Mouse (Mus musculus) brown adipose tissue, adult 24 weeks (tissue): ENCODE results near the gene Tfdp1. TPM values are rescaled to one million over a fixed set of nuclear protein-coding genes. Genes with fewer than 3 reads are reported as not detected.
"Not testable (repeated sequence)": the region's sequence is repeated elsewhere in the genome, so short reads cannot be mapped to it uniquely, and the experiment has no call there.

ENCODE experiments used
- H3K27ac ChIP-seq: fragments of 200-500 bp; replicated peaks from 2 replicates; pipeline ENCODE4 v1.5.1; 2012; ENCODE audit warnings: low read depth, mild to moderate bottlenecking, low read length
- H3K4me1 ChIP-seq: fragments of 200-500 bp; 2 replicates; pipeline ENCODE4 v1.6.1; 2012; ENCODE audit warnings: low read length, mixed read lengths; ENCODE audit not compliant: control insufficient read depth, insufficient read depth, insufficient read length
- H3K4me3 ChIP-seq: fragments of 200-500 bp; 2 replicates; pipeline ENCODE4 v1.5.1; 2012; ENCODE audit warnings: low read depth, mild to moderate bottlenecking, low read length, moderate library complexity; ENCODE audit not compliant: insufficient read depth
- polyA plus RNA-seq: library from polyadenylated mRNA; stranded (reverse); fragments of >200 nt; gene quantifications from 2 replicates; pipeline ENCODE4 v1.2.4, GENCODE M21; 2012; ENCODE audit not compliant: missing spikeins, insufficient read depth, insufficient read length

The Tfdp1 gene
- 32.5 and 34.6 TPM in 2 replicates for polyA plus RNA-seq

GRCm38 (mm10) chr8:13338255-13338860 lies at the start of gene Tfdp1:
TSS of gene Tfdp1 (plus strand) at chr8:13338751.
- H3K4me3 ChIP-seq = peak within 1 kb of the TSS; percentile 73
- peaks cover 4% of the 10 kb centered on the region; the same call in 1 of the 2 replicates for H3K4me1 ChIP-seq
- no peak within 1 kb of the TSS for H3K27ac ChIP-seq

GRCm38 (mm10) chr8:13292364-13292763 lies 46.2 kb upstream of the Tfdp1 start:
- Histone ChIP-seq H3K27ac (no peak overlapping the region), H3K4me3 (no peak overlapping the region), H3K4me1 (no peaks in the 10 kb centered on the region)

DNA sequence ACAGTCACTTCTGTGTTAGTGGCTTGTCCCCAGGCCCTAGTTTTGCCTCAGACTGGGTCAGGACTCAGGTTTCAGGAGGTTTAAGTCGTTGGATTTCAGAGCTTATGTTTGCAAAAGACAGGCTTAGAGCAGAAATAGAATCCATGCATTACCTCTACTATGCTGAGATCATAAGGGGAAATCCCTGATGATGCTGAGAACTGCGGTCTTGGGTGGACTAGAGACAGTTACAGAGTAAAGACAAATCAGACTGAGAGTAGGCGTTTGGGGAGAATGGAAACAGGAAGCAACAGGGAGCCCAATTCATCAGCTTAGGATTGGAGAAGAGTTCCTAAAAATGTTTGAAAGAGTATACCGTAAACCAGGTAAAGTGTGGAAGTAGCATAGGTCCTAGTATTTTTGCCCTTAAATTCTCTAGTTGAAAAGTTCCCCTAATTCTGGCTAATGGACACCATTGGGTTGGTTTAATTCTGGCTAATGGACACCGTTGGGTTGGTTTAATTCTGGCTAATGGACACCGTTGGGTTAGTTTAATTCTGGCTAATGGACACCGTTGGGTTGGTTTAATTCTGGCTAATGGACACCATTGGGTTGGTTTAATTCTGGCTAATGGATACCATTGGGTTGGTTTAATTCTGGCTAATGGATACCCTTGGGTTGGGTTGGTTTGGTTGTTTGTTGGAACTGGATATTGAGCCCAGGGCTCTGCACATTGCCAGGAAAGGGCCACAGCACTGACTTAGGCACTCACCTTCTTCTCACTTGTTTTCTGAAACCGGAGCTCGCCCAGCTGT lies 44.7 kb upstream of the Tfdp1 start:
- Histone ChIP-seq H3K27ac (no peak overlapping the region), H3K4me1 (no peaks in the 10 kb centered on the region), H3K4me3 (no peak overlapping the region)

- no peak overlapping the region for H3K4me3 ChIP-seq
- H3K4me1 ChIP-seq = no peaks in the 10 kb centered on the region
- no peak overlapping the region for H3K27ac ChIP-seq
Measured at GRCm38 (mm10) chr8:13299571-13299970, 39.0 kb upstream of the Tfdp1 start.

GRCm38 (mm10) chr8:13301036-13301435 lies 37.5 kb upstream of the Tfdp1 start:
- no peaks in the 10 kb centered on the region for H3K4me1 ChIP-seq
- no peak overlapping the region for H3K27ac ChIP-seq
- H3K4me3 ChIP-seq = no peak overlapping the region

GRCm38 (mm10) chr8:13305459-13305858 lies 33.1 kb upstream of the Tfdp1 start:
- Histone ChIP-seq H3K4me3 (no peak overlapping the region), H3K4me1 (no peaks in the 10 kb centered on the region), H3K27ac (no peak overlapping the region)

GRCm38 (mm10) chr8:13305884-13306283 lies 32.7 kb upstream of the Tfdp1 start:
- H3K4me1 ChIP-seq = no peaks in the 10 kb centered on the region
- no peak overlapping the region for H3K27ac ChIP-seq
- no peak overlapping the region for H3K4me3 ChIP-seq

DNA sequence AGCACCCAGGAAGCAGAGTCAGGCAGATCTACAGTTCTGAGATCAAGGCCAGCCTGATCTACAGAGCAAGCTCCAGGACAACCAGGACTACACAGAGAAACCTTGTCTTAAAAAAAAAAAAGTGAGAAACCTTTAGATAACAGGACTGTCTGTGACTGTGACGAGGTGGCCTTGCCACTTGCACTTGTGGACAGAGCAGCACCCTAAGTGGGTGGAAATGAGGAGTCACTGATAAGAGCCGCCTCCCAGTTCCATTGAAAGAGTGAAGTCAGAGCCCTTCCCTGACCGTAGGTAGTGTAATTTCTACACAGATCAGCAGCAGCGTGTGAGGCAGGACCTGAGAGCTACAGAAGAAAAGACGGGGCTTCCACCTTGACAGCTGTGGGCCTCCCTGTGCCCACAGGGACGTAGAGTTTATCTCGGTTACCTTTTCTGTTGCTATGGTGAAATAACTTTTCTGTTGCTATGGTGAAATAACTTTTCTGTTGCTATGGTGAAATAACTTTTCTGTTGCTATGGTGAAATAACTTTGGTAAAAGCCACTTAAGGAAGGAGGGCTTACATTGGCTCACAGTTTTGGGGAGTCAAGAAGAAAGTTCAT lies 32.1 kb upstream of the Tfdp1 start:
- Histone ChIP-seq H3K4me1 (no peaks in the 10 kb centered on the region), H3K4me3 (no peak overlapping the region), H3K27ac (no peak overlapping the region)

GRCm38 (mm10) chr8:13306916-13307315 lies 31.6 kb upstream of the Tfdp1 start:
- H3K27ac ChIP-seq = no peak overlapping the region
- no peak overlapping the region for H3K4me3 ChIP-seq
- H3K4me1 ChIP-seq = no peaks in the 10 kb centered on the region

DNA sequence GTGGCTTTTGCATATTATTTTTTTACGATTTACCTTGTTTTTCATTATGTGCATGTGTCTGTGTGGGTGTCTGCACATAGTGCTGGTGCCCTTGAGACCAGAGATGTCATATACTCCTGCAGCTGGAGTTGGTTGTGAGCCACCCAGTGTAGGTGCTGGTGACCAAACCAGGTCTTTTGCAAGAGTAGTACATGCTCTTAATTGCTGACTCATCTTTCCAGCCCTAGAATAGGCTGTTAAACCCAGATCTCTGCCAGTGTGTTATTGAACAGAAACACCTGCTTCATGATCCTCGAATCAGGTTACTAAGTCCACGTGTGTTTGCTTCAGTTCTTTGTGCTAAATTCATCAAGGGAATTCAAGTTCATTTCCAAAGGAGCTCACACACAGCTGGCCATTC lies 23.6 kb upstream of the Tfdp1 start:
- Histone ChIP-seq H3K4me1 (no peaks in the 10 kb centered on the region), H3K4me3 (no peak overlapping the region), H3K27ac (no peak overlapping the region)

GRCm38 (mm10) chr8:13316671-13317070 lies 21.9 kb upstream of the Tfdp1 start:
- no peaks in the 10 kb centered on the region for H3K4me1 ChIP-seq
- H3K27ac ChIP-seq = no peak overlapping the region
- H3K4me3 ChIP-seq = no peak overlapping the region

GRCm38 (mm10) chr8:13326598-13326997 lies 12.0 kb upstream of the Tfdp1 start:
- H3K4me3 ChIP-seq = no peak overlapping the region
- H3K4me1 ChIP-seq = no peaks in the 10 kb centered on the region
- H3K27ac ChIP-seq = no peak overlapping the region

- Histone ChIP-seq H3K4me3 (no peak overlapping the region), H3K27ac (no peak overlapping the region), H3K4me1 (0 out of 2 replicates have a peak, but pooled peaks cover 2% of the 10 kb centered on the region)
Measured at GRCm38 (mm10) chr8:13334671-13335070, 3.9 kb upstream of the Tfdp1 start.

- H3K27ac ChIP-seq, H3K4me3 ChIP-seq, H3K4me1 ChIP-seq: not testable (repeated sequence)
Measured at GRCm38 (mm10) chr8:13337245-13337644, 1.3 kb upstream of the Tfdp1 start.

DNA sequence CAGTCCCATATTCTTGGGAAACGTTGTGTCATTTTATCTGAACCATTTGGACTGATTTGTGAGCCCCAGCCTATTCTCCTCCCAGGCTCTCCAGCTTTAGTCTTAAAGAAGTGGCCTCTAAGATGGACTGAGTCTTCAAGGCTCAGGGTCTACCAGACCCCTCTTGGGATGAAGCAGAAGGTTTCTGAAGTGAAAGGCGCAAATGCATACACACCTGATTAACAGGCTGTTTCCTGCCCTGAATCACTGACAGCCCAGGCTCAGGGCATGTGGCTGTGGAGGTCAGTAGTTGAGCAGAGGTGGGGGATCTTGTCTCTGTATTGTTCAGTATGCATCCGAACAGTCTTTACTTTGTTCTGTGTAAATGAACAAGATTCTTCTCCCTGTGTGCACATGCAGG lies 873 bp upstream of the Tfdp1 start:
- Histone ChIP-seq H3K4me1 (peaks cover 3% of the 10 kb centered on the region; the same call in 1 of the 2 replicates), H3K27ac (no peak overlapping the region)

More for the DNA sequence above, 873 bp upstream of the Tfdp1 start:
- no peak overlapping the region for H3K4me3 ChIP-seq
